Comparison of ENCODE assay signal across 8 mouse cellular contexts in genomic region chr11:115374695-115375425, GRCm38 (mm10). TPM values are rescaled to one million over a fixed set of nuclear protein-coding genes. Genes with fewer than 3 reads are reported as not detected.
DNase-seq lines count a peak whose midpoint lies in the region; ATAC-seq and TF ChIP-seq lines count a peak whose summit lies in the region.

No protein-coding gene starts in this region.

- 0 out of 2 replicates have a peak, but pooled peaks cover 3% of the 10 kb centered on the region for H3K9me3 ChIP-seq in forebrain, embryonic 12.5 days
- H3K9me3 ChIP-seq in intestine, embryonic 16.5 days (ENCODE audit: control insufficient read depth, low read length): 0 out of 2 replicates have a peak, but pooled peaks cover 2% of the 10 kb centered on the region
- H3K9me3 ChIP-seq in neural tube, embryonic 13.5 days: no peaks in the 10 kb centered on the region

- H3K9ac ChIP-seq in forebrain, embryonic 12.5 days: peak overlapping the region; percentile 61
- H3K9ac ChIP-seq in intestine, embryonic 16.5 days (ENCODE audit: low read depth, low read length): peak overlapping the region; percentile 60; the same call in 1 of the 2 replicates
- peak overlapping the region; percentile 75 for H3K9ac ChIP-seq in neural tube, embryonic 13.5 days

- ATAC-seq in forebrain, embryonic 12.5 days (ENCODE audit: low FRiP score): no peak
- ATAC-seq in intestine, embryonic 16.5 days: no peak
- ATAC-seq in neural tube, embryonic 13.5 days (ENCODE audit: low read depth): peak; percentile 12; the same call in 1 of the 2 replicates
- no peak for ATAC-seq in activated CD4-positive, CD25-positive, alpha-beta regulatory T cell, adult 4 months

- H3K4me3 ChIP-seq in layer of hippocampus, adult 2 months: peak overlapping the region; percentile 54
- peak overlapping the region; percentile 46; the same call in 1 of the 2 replicates for H3K4me3 ChIP-seq in forebrain, embryonic 12.5 days (replicated peaks)
- no peak overlapping the region for H3K4me3 ChIP-seq in intestine, embryonic 16.5 days (ENCODE audit: low read length)
- H3K4me3 ChIP-seq in neural tube, embryonic 13.5 days: peak overlapping the region; percentile 46

- H3K27me3 ChIP-seq in forebrain, embryonic 12.5 days: peaks cover 43% of the 10 kb centered on the region
- peaks cover 17% of the 10 kb centered on the region; the same call in 1 of the 2 replicates for H3K27me3 ChIP-seq in intestine, embryonic 16.5 days (replicated peaks; ENCODE audit: control insufficient read depth, insufficient read depth, low read length)
- H3K27me3 ChIP-seq in neural tube, embryonic 13.5 days: peaks cover 45% of the 10 kb centered on the region

- whole genome bisulfite sequencing in forebrain, embryonic 12.5 days: 69% methylated on average over 12 of the region's 12 CpGs
- WGBS in intestine, embryonic 16.5 days: 66% methylated on average over 12 of the region's 12 CpGs
- WGBS in neural tube, embryonic 13.5 days: 68% methylated on average over 12 of the region's 12 CpGs

- H3K4me1 ChIP-seq in forebrain, embryonic 12.5 days: peaks cover 14% of the 10 kb centered on the region
- peaks cover 8% of the 10 kb centered on the region; the same call in 1 of the 2 replicates for H3K4me1 ChIP-seq in intestine, embryonic 16.5 days (ENCODE audit: control insufficient read depth, insufficient read depth, low read length)
- peaks cover 16% of the 10 kb centered on the region for H3K4me1 ChIP-seq in neural tube, embryonic 13.5 days (replicated peaks)

- no peaks in the 10 kb centered on the region for H3K36me3 ChIP-seq in forebrain, embryonic 12.5 days (replicated peaks)
- no peaks in the 10 kb centered on the region for H3K36me3 ChIP-seq in intestine, embryonic 16.5 days (ENCODE audit: control insufficient read depth, insufficient read depth, low read length)
- no peaks in the 10 kb centered on the region for H3K36me3 ChIP-seq in neural tube, embryonic 13.5 days

- peak overlapping the region; percentile 92 for H3K27ac ChIP-seq in layer of hippocampus, adult 2 months
- no peak overlapping the region for H3K27ac ChIP-seq in forebrain, embryonic 12.5 days
- H3K27ac ChIP-seq in intestine, embryonic 16.5 days (ENCODE audit: low read length): no peak overlapping the region
- peak overlapping the region; percentile 57 for H3K27ac ChIP-seq in neural tube, embryonic 13.5 days (replicated peaks)

- peak in 1 of 2 experiments; percentile 64 for DNase-seq in layer of hippocampus, adult 2 months (ENCODE audit: low spot score in 2 of 2)
- no peak for DNase-seq in layer of hippocampus, postnatal 25 days (ENCODE audit: extremely low spot score in 1 of 2, low spot score in 1 of 2)
- DNase-seq in embryo, embryonic 10.5 days (ENCODE audit: low spot score): no peak
- no peak for DNase-seq in thymus, postnatal 10 days (ENCODE audit: low spot score in 2 of 2)

- peak overlapping the region; percentile 73 for H3K4me2 ChIP-seq in forebrain, embryonic 12.5 days
- no peak overlapping the region; the same call in 1 of the 2 replicates for H3K4me2 ChIP-seq in intestine, embryonic 16.5 days (ENCODE audit: low read depth, low read length)
- peak overlapping the region; percentile 70 for H3K4me2 ChIP-seq in neural tube, embryonic 13.5 days

- no peak for TF ChIP-seq CTCF in layer of hippocampus, adult 2 months (conservative IDR thresholded peaks at IDR 0.05)

RNA-seq across cellular contexts. Expression of gene Cdr2l, which starts 6.9 kb away (rescaled TPM):
- 10 to 100 TPM; 21.9 to 26.1 TPM for total RNA-seq in layer of hippocampus, adult 2 months (2021)
- 10 to 100 TPM; 21.7 to 22.8 TPM for total RNA-seq in layer of hippocampus, postnatal 25 days (2021)
- polyA plus RNA-seq in forebrain, embryonic 12.5 days (2016; fragmentation: Nextera tagmentation; extraction: Ambion mirVana): 28.3 and 29.6 TPM in 2 replicates
- polyA plus RNA-seq in intestine, embryonic 16.5 days (2015; fragmentation: Nextera tagmentation; extraction: Ambion mirVana): 4.6 and 5.1 TPM in 2 replicates
- polyA plus RNA-seq in neural tube, embryonic 13.5 days (2015; fragmentation: Nextera tagmentation; extraction: Ambion mirVana): 23.7 and 24.1 TPM in 2 replicates
- under 1 TPM in 1 of 2 experiments, not detected in 1; 0.12 TPM for polyA plus RNA-seq in activated CD4-positive, CD25-positive, alpha-beta regulatory T cell, adult 4 months (2017; shearing (Covaris generic))

RNA-seq across cellular contexts. Expression of gene Hid1, which starts 7.3 kb away (rescaled TPM):
- 100 to 1,000 TPM; 110 to 119 TPM for total RNA-seq in layer of hippocampus, adult 2 months (2021)
- 100 to 1,000 TPM in 1 of 2 experiments, 10 to 100 TPM in 1; 98.8 to 107 TPM for total RNA-seq in layer of hippocampus, postnatal 25 days (2021)
- polyA plus RNA-seq in forebrain, embryonic 12.5 days (2016; fragmentation: Nextera tagmentation; extraction: Ambion mirVana): 33.7 and 36.4 TPM in 2 replicates
- 20.5 and 22.0 TPM in 2 replicates for polyA plus RNA-seq in intestine, embryonic 16.5 days (2015; fragmentation: Nextera tagmentation; extraction: Ambion mirVana)
- polyA plus RNA-seq in neural tube, embryonic 13.5 days (2015; fragmentation: Nextera tagmentation; extraction: Ambion mirVana): 41.5 and 44.6 TPM in 2 replicates
- polyA plus RNA-seq in activated CD4-positive, CD25-positive, alpha-beta regulatory T cell, adult 4 months (2017; shearing (Covaris generic)): 1 to 10 TPM; 2.6 to 3.2 TPM

RNA-seq across cellular contexts. Expression of gene Mrpl58, which starts 28.7 kb away (rescaled TPM):
- total RNA-seq in layer of hippocampus, adult 2 months (2021): 100 to 1,000 TPM; 100 to 105 TPM
- 100 to 1,000 TPM; 102 to 103 TPM for total RNA-seq in layer of hippocampus, postnatal 25 days (2021)
- polyA plus RNA-seq in forebrain, embryonic 12.5 days (2016; fragmentation: Nextera tagmentation; extraction: Ambion mirVana): 222 and 232 TPM in 2 replicates
- polyA plus RNA-seq in intestine, embryonic 16.5 days (2015; fragmentation: Nextera tagmentation; extraction: Ambion mirVana): 180 and 194 TPM in 2 replicates
- 182 and 203 TPM in 2 replicates for polyA plus RNA-seq in neural tube, embryonic 13.5 days (2015; fragmentation: Nextera tagmentation; extraction: Ambion mirVana)
- 100 to 1,000 TPM; 206 to 214 TPM for polyA plus RNA-seq in activated CD4-positive, CD25-positive, alpha-beta regulatory T cell, adult 4 months (2017; shearing (Covaris generic))

RNA-seq across cellular contexts. Expression of gene Otop3, which starts 40.3 kb away (rescaled TPM):
- under 1 TPM in 1 of 2 experiments, not detected in 1; 0.20 TPM for total RNA-seq in layer of hippocampus, adult 2 months (2021)
- under 1 TPM in 1 of 2 experiments, not detected in 1; 0.17 TPM for total RNA-seq in layer of hippocampus, postnatal 25 days (2021)
- not detected in 2 replicates for polyA plus RNA-seq in forebrain, embryonic 12.5 days (2016; fragmentation: Nextera tagmentation; extraction: Ambion mirVana)
- 1.5 and 2.1 TPM in 2 replicates for polyA plus RNA-seq in intestine, embryonic 16.5 days (2015; fragmentation: Nextera tagmentation; extraction: Ambion mirVana)
- 1.4 and 2.1 TPM in 2 replicates for polyA plus RNA-seq in neural tube, embryonic 13.5 days (2015; fragmentation: Nextera tagmentation; extraction: Ambion mirVana)
- polyA plus RNA-seq in activated CD4-positive, CD25-positive, alpha-beta regulatory T cell, adult 4 months (2017; shearing (Covaris generic)): under 1 TPM in 1 of 2 experiments, not detected in 1; 0.13 TPM

RNA-seq across cellular contexts. Expression of gene Atp5h, which starts 44.9 kb away (rescaled TPM):
- total RNA-seq in layer of hippocampus, adult 2 months (2021): 100 to 1,000 TPM; 467 to 494 TPM
- total RNA-seq in layer of hippocampus, postnatal 25 days (2021): 100 to 1,000 TPM; 459 to 515 TPM
- 843 and 857 TPM in 2 replicates for polyA plus RNA-seq in forebrain, embryonic 12.5 days (2016; fragmentation: Nextera tagmentation; extraction: Ambion mirVana)
- polyA plus RNA-seq in intestine, embryonic 16.5 days (2015; fragmentation: Nextera tagmentation; extraction: Ambion mirVana): 985 and 1,025 TPM in 2 replicates
- polyA plus RNA-seq in neural tube, embryonic 13.5 days (2015; fragmentation: Nextera tagmentation; extraction: Ambion mirVana): 920 and 1,025 TPM in 2 replicates
- polyA plus RNA-seq in activated CD4-positive, CD25-positive, alpha-beta regulatory T cell, adult 4 months (2017; shearing (Covaris generic)): 100 to 1,000 TPM; 705 to 855 TPM

Comparison
In these comparisons a context has a peak if more than half of its experiments do, and no peak if none do; other contexts are left out.
1. H3K27ac ChIP-seq: peak in layer of hippocampus, adult 2 months (single experiment) and neural tube, embryonic 13.5 days (single experiment); none in forebrain, embryonic 12.5 days (single experiment) and intestine, embryonic 16.5 days (single experiment).
2. Peak in every context shown above with its lines, with median percentiles within 50 percentile points of each other: H3K9ac ChIP-seq.